Mouse (Mus musculus) hindbrain, postnatal 0 days (tissue): ENCODE measurements around the gene Chac2. TPM values are rescaled to one million over a fixed set of nuclear protein-coding genes. Genes with fewer than 3 reads are reported as not detected.

Experiments
- ATAC-seq: fragments of 200-750 bp; cut with Nextera tagmentation; 2 replicates; pipeline ENCODE4 v1.8.0; 2017; ENCODE audit warnings: mild to moderate bottlenecking, moderate TSS enrichment, moderate library complexity
- DNase-seq: peaks from one replicate; pipeline ENCODE4 v3.0.0-alpha.2; 2015; ENCODE audit warnings: low spot score
- H3K27ac ChIP-seq: fragments of 300-500 bp; sonication (generic); 2 replicates; pipeline ENCODE4 v1.5.1; 2014; ENCODE audit warnings: mild to moderate bottlenecking
- H3K27me3 ChIP-seq: fragments of 300-500 bp; sonication (generic); 2 replicates; pipeline ENCODE4 v1.6.1; 2014; ENCODE audit warnings: low read length, mixed read lengths; ENCODE audit not compliant: insufficient read depth
- H3K36me3 ChIP-seq: fragments of 300-500 bp; sonication (generic); 2 replicates; pipeline ENCODE4 v1.6.1; 2014; ENCODE audit warnings: low read length, mixed read lengths; ENCODE audit not compliant: insufficient read depth
- H3K4me1 ChIP-seq: fragments of 300-500 bp; sonication (generic); 2 replicates; pipeline ENCODE4 v1.6.1; 2014; ENCODE audit warnings: antibody characterized with exemption, low read length, mixed read lengths; ENCODE audit not compliant: insufficient read depth
- H3K4me2 ChIP-seq: fragments of 300-500 bp; sonication (generic); 2 replicates; pipeline ENCODE4 v1.6.1; 2014; ENCODE audit warnings: low read depth, mild to moderate bottlenecking, low read length, moderate library complexity, mixed read lengths
- H3K4me3 ChIP-seq: fragments of 300-500 bp; sonication (generic); 2 replicates; pipeline ENCODE4 v1.5.1; 2014; ENCODE audit warnings: low read length
- H3K9ac ChIP-seq: fragments of 300-500 bp; sonication (generic); replicated peaks from 2 replicates; pipeline ENCODE4 v1.6.1; 2014; ENCODE audit warnings: mild to moderate bottlenecking, low read length, moderate library complexity, mixed read lengths
- H3K9me3 ChIP-seq: fragments of 300-500 bp; sonication (generic); 2 replicates; pipeline ENCODE4 v1.6.1; 2016; ENCODE audit warnings: low read length, mixed read lengths
- CTCF ChIP-seq: IDR thresholded peaks from 2 replicates; pipeline ENCODE4 v1.5.1; 2016; ENCODE audit warnings: antibody characterized with exemption, control low read depth, low read depth
- WGBS: fragments of 180-500 bp; shearing (Covaris S2); extraction: QIAGEN DNeasy Blood & Tissue Kit; methylation state at CpG from one replicate; pipeline ENCODE4 v1.1.7; 2014; 5-methylcytosine and 5-hydroxymethylcytosine counted together
- polyA plus RNA-seq: library from polyadenylated mRNA; unstranded; fragments of >200 nt; fragmentation: Nextera tagmentation; extraction: Ambion mirVana; gene quantifications from 2 replicates; pipeline ENCODE4 v1.2.1, GENCODE M21; 2015
- total RNA-seq: library from RNA; depleted of rRNA; stranded (reverse); fragments of >200 nt; gene quantifications from 2 replicates; pipeline ENCODE4 v1.2.3, GENCODE M21; 2014

Gene Chac2
- total and polyA plus RNA-seq, 2 experiments from 2014 or later: 14.7 to 25.6 TPM

DNA sequence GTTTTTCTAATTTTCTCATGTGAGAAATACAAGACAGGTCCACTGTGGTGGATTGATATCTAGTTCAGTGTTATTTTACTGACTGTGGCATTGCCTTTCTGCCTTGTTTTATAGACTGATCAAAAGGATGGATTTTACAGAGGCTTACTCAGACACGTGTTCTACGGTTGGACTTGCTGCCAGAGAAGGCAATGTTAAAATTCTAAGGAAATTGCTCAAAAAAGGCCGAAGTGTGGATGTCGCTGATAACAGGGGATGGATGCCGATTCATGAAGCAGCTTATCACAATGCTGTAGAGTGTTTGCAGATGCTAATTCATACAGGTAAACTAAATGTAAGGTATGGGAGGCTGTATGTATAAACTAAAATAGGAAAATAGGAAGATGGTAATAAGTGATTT is 12.0 kb upstream of the Chac2 start:
- no peak for DNase-seq
- no peak for ATAC-seq
- no peak for TF ChIP-seq CTCF
- no peak overlapping the region for H3K4me3 ChIP-seq
- H3K4me1 ChIP-seq: no peaks in the 10 kb centered on the region
- H3K36me3 ChIP-seq: no peaks in the 10 kb centered on the region
- no peak overlapping the region for H3K9ac ChIP-seq
- no peak overlapping the region for H3K27ac ChIP-seq
- H3K9me3 ChIP-seq: no peaks in the 10 kb centered on the region
- H3K27me3 ChIP-seq: no peaks in the 10 kb centered on the region
- 92% methylated on average over 5 of the region's 5 CpGs for WGBS
- H3K4me2 ChIP-seq: no peak overlapping the region

DNA sequence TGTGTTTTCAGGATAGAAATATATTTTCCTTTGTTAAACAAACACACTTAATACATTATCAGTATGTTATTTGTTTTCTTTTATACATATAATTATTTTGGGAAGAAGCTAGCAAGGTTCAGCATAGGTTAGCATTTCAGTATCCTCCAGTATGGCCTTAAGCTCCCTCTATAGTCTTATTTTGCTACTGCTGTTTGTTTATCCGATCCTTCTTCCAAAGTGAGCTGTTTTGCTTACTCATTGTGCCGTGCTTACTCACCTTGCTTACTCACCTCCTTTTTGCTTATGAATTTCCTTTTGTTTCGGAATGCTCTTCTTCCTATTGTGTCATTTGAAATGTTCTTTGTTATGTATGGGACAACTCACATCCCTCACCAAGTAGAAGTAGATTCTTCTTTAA is 10.5 kb upstream of the Chac2 start:
- ATAC-seq (no peak), DNase-seq (no peak)
- TF ChIP-seq CTCF: no peak
- 97% methylated on average over 3 of the region's 3 CpGs for WGBS
- no peaks in the 10 kb centered on the region for H3K27me3 ChIP-seq
- H3K4me3 ChIP-seq: no peak overlapping the region
- H3K4me2 ChIP-seq: no peak overlapping the region
- H3K9me3 ChIP-seq: no peaks in the 10 kb centered on the region
- no peaks in the 10 kb centered on the region for H3K36me3 ChIP-seq
- H3K9ac ChIP-seq: no peak overlapping the region
- H3K27ac ChIP-seq: no peak overlapping the region
- H3K4me1 ChIP-seq: no peaks in the 10 kb centered on the region

DNA sequence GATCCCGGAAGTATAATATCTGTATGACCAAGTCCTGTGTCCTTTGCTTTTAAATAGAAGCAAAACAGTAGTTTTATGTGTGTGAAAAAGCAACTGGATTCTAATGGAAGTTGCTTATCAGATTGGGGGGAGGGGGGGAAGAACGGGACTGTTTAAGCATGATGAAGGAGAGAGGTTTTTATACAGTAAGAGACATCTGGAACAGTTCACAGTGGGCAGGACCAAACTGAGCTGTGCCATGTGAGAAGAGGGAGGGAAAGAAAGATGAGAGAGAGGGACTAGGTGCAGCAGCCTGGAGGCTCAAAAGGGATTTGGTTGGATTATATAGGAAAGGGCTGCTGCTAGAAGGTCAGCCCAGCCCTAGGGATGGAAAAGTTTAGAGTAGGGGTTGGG is 471 bp upstream of the Chac2 start:
- Histone ChIP-seq H3K4me1 (no peaks in the 10 kb centered on the region), H3K27me3 (no peaks in the 10 kb centered on the region), H3K9me3 (no peaks in the 10 kb centered on the region), H3K4me2 (peak overlapping the region; percentile 68), H3K4me3 (peak overlapping the region; percentile 58), H3K27ac (peak overlapping the region; percentile 28; the same call in 1 of the 2 replicates), H3K36me3 (no peaks in the 10 kb centered on the region), H3K9ac (peak overlapping the region; percentile 62)
- 3% methylated on average over 2 of the region's 2 CpGs for WGBS
- no peak for DNase-seq
- peak; percentile 74 for ATAC-seq
- TF ChIP-seq CTCF: no peak

DNA sequence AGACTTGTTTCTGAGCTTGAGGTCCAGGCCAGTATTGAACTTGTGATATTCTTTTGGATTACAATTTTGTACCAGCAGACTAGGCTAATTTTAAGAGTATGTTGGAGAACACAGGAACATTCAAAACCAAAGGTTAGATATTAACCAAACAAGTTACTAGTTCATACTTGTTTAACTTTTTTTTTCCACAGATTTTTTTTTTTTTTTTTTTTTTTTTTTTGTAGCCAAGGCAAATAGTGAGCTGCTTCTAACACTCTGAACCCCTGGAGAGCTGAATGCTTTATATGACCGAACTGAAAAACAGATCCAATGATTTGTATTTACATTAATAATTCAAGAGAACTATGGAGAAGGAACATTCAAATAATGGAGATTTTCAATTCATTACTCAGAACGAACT is 913 bp downstream of the Chac2 start:
- Histone ChIP-seq H3K4me1 (no peaks in the 10 kb centered on the region), H3K4me2 (peak overlapping the region; percentile 68), H3K4me3 (peak overlapping the region; percentile 58), H3K9me3 (no peaks in the 10 kb centered on the region), H3K36me3 (no peaks in the 10 kb centered on the region), H3K27ac (no peak overlapping the region), H3K9ac (peak overlapping the region; percentile 62; the same call in 1 of the 2 replicates), H3K27me3 (no peaks in the 10 kb centered on the region)
- ATAC-seq (no peak), DNase-seq (no peak)
- 20% methylated on average over 2 of the region's 2 CpGs for WGBS
- TF ChIP-seq CTCF: no peak

DNA sequence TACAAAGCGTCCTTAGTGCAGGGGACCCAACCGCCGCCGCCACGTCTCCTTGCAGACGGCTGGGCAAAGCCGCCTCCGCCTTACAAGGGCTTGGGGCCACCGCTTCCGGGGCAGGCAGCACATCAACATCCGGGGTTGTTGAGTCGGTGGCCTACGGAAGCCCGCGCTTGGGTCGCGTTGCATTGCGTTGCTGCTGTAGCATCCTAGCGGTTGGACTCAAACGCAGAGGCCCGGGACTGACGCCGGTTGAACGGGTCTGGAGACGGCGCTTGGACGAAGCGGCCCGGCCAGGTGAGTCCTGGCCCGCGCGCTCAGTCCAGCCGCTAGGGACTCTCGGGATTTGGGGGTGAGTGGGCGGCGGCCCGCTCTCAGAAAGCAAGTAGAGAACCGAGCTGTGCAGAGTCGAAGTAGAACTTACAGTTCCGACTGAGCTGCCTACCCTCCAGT is 31.8 kb downstream of the Chac2 start, which contains the start of gene Erlec1:
Gene Erlec1, minus strand, starts transcription at position 57 of the 447 bp plus-strand sequence.
- H3K27ac ChIP-seq: peak within 1 kb of the TSS; percentile 88
- H3K9me3 ChIP-seq: peaks cover 6% of the 10 kb centered on the region
- H3K4me3 ChIP-seq: peak within 1 kb of the TSS; percentile 69
- H3K4me2 ChIP-seq: peak within 1 kb of the TSS; percentile 81
- under 1% methylated on average over 40 of the region's 40 CpGs for WGBS
- no peaks in the 10 kb centered on the region for H3K27me3 ChIP-seq
- peak; percentile 95 for DNase-seq
- H3K36me3 ChIP-seq: peaks cover 3% of the 10 kb centered on the region
- peak within 1 kb of the TSS; percentile 83 for H3K9ac ChIP-seq
- ATAC-seq: peak; percentile 99
- peak; percentile 55 for TF ChIP-seq CTCF
- H3K4me1 ChIP-seq: 0 out of 2 replicates have a peak, but pooled peaks cover 5% of the 10 kb centered on the region

DNA sequence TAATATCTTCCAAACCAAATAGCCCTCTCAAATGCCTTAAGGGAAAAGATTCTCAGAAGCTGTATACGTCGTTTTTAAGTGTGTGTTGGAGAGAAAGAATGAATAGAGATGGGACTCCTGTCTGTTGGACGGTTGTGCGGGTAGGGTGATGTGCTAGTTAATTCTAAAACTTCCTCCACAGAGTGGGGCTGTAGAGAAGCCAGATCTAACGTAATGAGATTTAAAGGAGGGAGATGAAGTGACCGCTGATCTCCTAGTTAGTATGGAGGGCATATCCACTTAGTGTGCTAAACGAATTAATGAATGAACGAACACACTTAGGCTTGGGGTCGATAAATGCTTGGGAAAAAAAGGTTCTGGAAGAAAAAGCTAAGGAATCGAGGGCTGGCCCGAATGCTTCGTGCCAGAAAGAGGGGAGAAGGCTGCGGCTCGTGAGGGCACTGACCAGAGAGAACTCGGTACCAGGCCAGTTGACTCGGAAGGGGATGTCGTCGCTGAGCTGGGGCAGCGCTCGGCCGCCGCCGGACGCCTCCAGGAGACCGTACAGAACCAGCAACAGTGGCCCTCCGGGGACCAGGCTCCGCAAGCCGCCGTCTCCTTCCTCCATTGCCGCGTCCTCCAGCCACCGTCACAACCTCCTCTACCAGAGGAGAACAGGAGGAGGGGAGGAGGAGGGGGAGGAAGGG is 32.5 kb downstream of the Chac2 start:
- peak overlapping the region; percentile 66 for H3K4me2 ChIP-seq
- no peaks in the 10 kb centered on the region for H3K27me3 ChIP-seq
- 0 out of 2 replicates have a peak, but pooled peaks cover 5% of the 10 kb centered on the region for H3K4me1 ChIP-seq
- H3K27ac ChIP-seq: peak overlapping the region; percentile 88
- DNase-seq (peak; percentile 58), ATAC-seq (peak; percentile 89)
- WGBS: under 1% methylated on average over 26 of the region's 32 CpGs
- peak overlapping the region; percentile 70 for H3K9ac ChIP-seq
- H3K9me3 ChIP-seq: peaks cover 3% of the 10 kb centered on the region
- TF ChIP-seq CTCF: peak; percentile 36; the same call in 1 of the 2 replicates
- H3K4me3 ChIP-seq: peak overlapping the region; percentile 69
- H3K36me3 ChIP-seq: peaks cover 4% of the 10 kb centered on the region

DNA sequence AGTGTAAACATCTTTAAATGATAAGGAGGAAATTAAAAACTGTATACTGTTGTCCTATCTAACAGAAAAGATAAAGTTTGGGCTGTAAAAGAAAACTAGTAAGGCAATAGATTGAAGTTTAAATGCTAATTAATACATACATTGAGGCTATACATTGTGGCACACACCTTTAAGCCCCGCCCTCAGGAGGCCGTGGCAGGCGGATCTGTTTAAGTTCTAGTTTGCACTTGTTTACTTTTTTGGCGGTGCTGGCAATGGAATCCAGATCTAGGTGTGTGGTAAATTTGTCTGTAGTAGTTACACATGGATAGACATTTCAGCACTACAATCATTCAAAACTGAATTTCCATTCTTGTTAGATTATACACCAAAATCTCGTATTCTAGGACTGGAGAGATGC is 33.3 kb downstream of the Chac2 start:
- TF ChIP-seq CTCF: no peak
- Histone ChIP-seq H3K36me3 (peaks cover 8% of the 10 kb centered on the region), H3K4me3 (peak overlapping the region; percentile 69), H3K9me3 (peaks cover 3% of the 10 kb centered on the region; the same call in 1 of the 2 replicates), H3K27ac (no peak overlapping the region), H3K9ac (peak overlapping the region; percentile 70), H3K27me3 (no peaks in the 10 kb centered on the region), H3K4me2 (peak overlapping the region; percentile 66), H3K4me1 (0 out of 2 replicates have a peak, but pooled peaks cover 5% of the 10 kb centered on the region)
- no peak for DNase-seq
- 74% methylated on average over 5 of the region's 5 CpGs for WGBS
- ATAC-seq: no peak
